Mouse (Mus musculus) urinary bladder, postnatal 4 days (tissue): Measurements from ENCODE around the gene Osbpl8.
"Not testable (repeated sequence)": the region's sequence is repeated elsewhere in the genome, so short reads cannot be mapped to it uniquely, and the experiment has no call there.

Experiments
- DNase-seq, 2 experiments: peaks; one replicate each; pipeline ENCODE4 v3.0.0; 2021 to 2022; ENCODE audit warnings: low spot score in 2 of 2

Gene Osbpl8

GRCm38 (mm10) chr10:111185574-111186269 lies 21.2 kb downstream of the Osbpl8 start:
- DNase-seq = no peak

GRCm38 (mm10) chr10:111189022-111189555 lies 24.5 kb downstream of the Osbpl8 start:
- DNase-seq = no peak

- DNase-seq = no peak
Measured at GRCm38 (mm10) chr10:111190110-111190795, 25.7 kb downstream of the Osbpl8 start.

GRCm38 (mm10) chr10:111193536-111193935 lies 29.0 kb downstream of the Osbpl8 start:
- no peak for DNase-seq

- no peak for DNase-seq
Measured at GRCm38 (mm10) chr10:111196191-111196590, 31.6 kb downstream of the Osbpl8 start.

- not testable (repeated sequence) for DNase-seq
Measured at GRCm38 (mm10) chr10:111198705-111199104, 34.2 kb downstream of the Osbpl8 start.

GRCm38 (mm10) chr10:111201120-111201519 lies 36.6 kb downstream of the Osbpl8 start:
- no peak for DNase-seq

- no peak for DNase-seq
Measured at GRCm38 (mm10) chr10:111201666-111202065, 37.1 kb downstream of the Osbpl8 start.

GRCm38 (mm10) chr10:111204089-111204488 lies 39.5 kb downstream of the Osbpl8 start:
- no peak for DNase-seq

- no peak for DNase-seq
Measured at GRCm38 (mm10) chr10:111205421-111205820, 40.9 kb downstream of the Osbpl8 start.

- no peak for DNase-seq
Measured at GRCm38 (mm10) chr10:111207386-111207785, 42.8 kb downstream of the Osbpl8 start.

- DNase-seq = no peak
Measured at GRCm38 (mm10) chr10:111214084-111214483, 49.5 kb downstream of the Osbpl8 start.

- no peak for DNase-seq
Measured at GRCm38 (mm10) chr10:111214696-111215095, 50.1 kb downstream of the Osbpl8 start.

GRCm38 (mm10) chr10:111215572-111215971 lies 51.0 kb downstream of the Osbpl8 start:
- DNase-seq = no peak

- DNase-seq = no peak
Measured at GRCm38 (mm10) chr10:111216111-111216510, 51.6 kb downstream of the Osbpl8 start.

GRCm38 (mm10) chr10:111222535-111222934 lies 58.0 kb downstream of the Osbpl8 start:
- DNase-seq = no peak

GRCm38 (mm10) chr10:111223218-111223830 lies 58.8 kb downstream of the Osbpl8 start:
- no peak for DNase-seq

- no peak for DNase-seq
Measured at GRCm38 (mm10) chr10:111224696-111225095, 60.1 kb downstream of the Osbpl8 start.

GRCm38 (mm10) chr10:111226508-111226907 lies 62.0 kb downstream of the Osbpl8 start:
- peak; percentile 70 to 89 for DNase-seq

- DNase-seq = not testable (repeated sequence)
Measured at GRCm38 (mm10) chr10:111232237-111232636, 67.7 kb downstream of the Osbpl8 start.

GRCm38 (mm10) chr10:111233476-111234130 lies 69.1 kb downstream of the Osbpl8 start:
- no peak for DNase-seq
